Mouse (Mus musculus) embryonic stem cell, embryonic (primary cell): Measurements from ENCODE around the gene Cracr2a.
"Not testable (repeated sequence)": the region's sequence is repeated elsewhere in the genome, so short reads cannot be mapped to it uniquely, and the experiment has no call there.

ENCODE experiments used
- CTCF ChIA-PET, 4 experiments: fragments of 300-600 bp in 2 of 4; fragments of 350-600 bp in 2 of 4; sonication (Branson Sonifier 250); formaldehyde crosslinking; loops; one replicate each; lab custom pipeline; 2022; ENCODE audit warnings: inconsistent platforms in 2 of 4; lab: Charles Lee
- POLR2A ChIA-PET, 4 experiments: fragments of 300-600 bp in 2 of 4; fragments of 350-600 bp in 2 of 4; sonication (Branson Sonifier 250); formaldehyde crosslinking; loops; one replicate each; lab custom pipeline; 2022; ENCODE audit warnings: antibody characterized with exemption in 4 of 4, inconsistent platforms in 1 of 4; lab: Charles Lee

Cracr2a gene

GRCm38 (mm10) chr6:127561231-127562020 lies at the start of gene Cracr2a:
Cracr2a (plus strand) TSS chr6:127561338.
- CTCF ChIA-PET: interaction anchor here (0.5 to 3.4 kb wide), 56 partner anchors 9 to 703 kb away, joined by 3 to 20 read pairs (median 4); no protein-coding TSS in a partner anchor
- POLR2A ChIA-PET: interaction anchor here in 3 of 4 experiments (0.6 to 1.3 kb wide), 8 partner anchors 10 to 532 kb away, joined by 3 to 9 read pairs (median 4); no protein-coding TSS in a partner anchor

- POLR2A ChIA-PET, CTCF ChIA-PET: not testable (repeated sequence)
Observed at GRCm38 (mm10) chr6:127513776-127514175, 47.4 kb upstream of the Cracr2a start.

DNA sequence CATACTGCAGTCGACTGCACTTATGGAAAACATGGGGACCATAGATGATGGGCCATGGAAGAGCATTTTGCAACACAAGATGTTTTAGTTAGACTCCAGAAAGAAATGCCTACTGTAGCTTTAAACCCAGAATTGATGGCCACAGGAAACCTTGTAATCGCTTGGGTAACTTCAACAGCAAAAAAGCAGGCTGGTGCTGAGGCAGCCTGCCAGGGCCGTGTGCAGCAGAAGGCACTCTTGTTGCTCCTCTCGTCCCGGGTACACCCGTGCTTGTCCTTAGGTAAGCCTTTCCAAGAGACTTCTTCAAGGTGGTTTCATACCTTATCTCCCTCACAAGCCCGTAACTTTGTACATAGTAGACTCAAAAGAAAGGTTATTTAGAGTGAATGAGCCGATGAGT lies 40.0 kb upstream of the Cracr2a start:
- POLR2A ChIA-PET: no interaction called here

DNA sequence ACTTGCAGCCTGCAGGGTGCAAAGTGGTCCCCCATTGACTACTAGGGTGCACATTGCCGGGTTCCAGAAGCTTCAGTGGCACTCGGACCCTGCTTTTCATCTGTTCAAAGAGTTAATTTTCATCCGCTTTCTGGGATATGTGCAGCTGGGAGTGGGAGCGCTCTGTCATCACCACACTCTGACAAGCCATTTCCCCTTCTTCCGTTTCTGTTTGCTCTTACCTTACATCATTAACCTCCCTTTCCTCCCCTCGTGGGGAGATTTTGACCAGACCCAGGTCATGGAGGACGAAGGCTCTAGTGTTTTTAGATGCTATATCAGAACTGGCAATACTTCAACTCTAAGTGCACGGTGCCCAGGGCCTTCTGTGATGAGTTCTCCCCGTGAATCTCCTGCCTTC lies 38.8 kb upstream of the Cracr2a start:
- ChIA-PET CTCF (interaction anchor here in 2 of 4 experiments (0.6 to 0.9 kb wide), 3 partner anchors 19 to 411 kb away, joined by 3 to 5 read pairs (median 3); no protein-coding TSS in a partner anchor), POLR2A (interaction anchor here in 2 of 4 experiments (0.7 to 0.8 kb wide), 2 partner anchors 18 to 105 kb away, joined by 3 read pairs; no protein-coding TSS in a partner anchor)

More for the DNA sequence above, 40.0 kb upstream of the Cracr2a start:
- CTCF ChIA-PET: interaction anchor here in 1 of 4 experiments (0.9 kb wide), 1 partner anchor 21 kb away, joined by 3 read pairs; no protein-coding TSS in a partner anchor

DNA sequence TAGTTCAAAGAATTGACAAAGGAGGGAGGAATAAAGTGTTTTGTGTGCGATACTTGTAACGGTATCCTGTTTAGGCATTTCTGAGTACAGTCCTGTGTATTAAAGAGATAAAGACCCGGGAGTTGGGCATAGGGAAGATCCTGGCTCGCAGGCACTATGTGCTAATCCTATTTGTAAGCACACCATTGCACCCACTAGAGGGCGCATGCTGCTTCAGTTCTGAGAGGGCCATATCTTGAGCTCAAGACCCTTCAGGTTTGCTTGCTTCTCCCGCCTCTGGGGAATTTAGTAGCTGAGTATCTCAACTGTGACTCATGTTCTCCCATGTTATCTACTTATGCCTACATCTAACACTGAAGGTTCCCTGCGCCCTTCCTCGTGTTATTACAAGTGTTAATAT lies 36.7 kb upstream of the Cracr2a start:
- POLR2A ChIA-PET: interaction anchor here in 1 of 4 experiments (0.7 kb wide), 1 partner anchor 21 kb away, joined by 3 read pairs; no protein-coding TSS in a partner anchor
- CTCF ChIA-PET: interaction anchor here (0.5 to 2.0 kb wide), 44 partner anchors 11 to 619 kb away, joined by 3 to 17 read pairs (median 4); partner anchors contain the start of gene Cracr2a (in 2 of the 4)

DNA sequence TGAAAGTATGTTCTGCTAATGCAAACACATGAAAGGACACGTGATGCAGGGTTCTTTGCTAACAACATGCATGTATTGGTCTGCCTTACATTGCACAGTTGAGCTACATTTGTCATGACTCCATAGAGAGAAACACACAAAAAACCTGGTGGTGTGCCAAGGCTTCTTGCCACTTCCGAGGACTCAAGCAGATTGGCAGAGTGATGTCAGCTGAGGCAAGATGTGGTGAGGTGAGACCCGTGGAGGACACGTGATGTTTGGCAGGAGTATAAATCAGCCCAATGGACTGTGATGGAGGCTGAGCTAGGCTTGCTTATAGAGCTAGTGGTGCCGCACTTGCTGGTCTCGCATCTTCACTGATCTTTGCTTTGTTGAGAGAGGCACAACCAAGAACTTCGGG lies 32.5 kb upstream of the Cracr2a start:
- ChIA-PET POLR2A (no interaction called here), CTCF (interaction anchor here in 2 of 4 experiments (1.3 to 2.1 kb wide), 2 partner anchors 13 kb away, joined by 4 to 5 read pairs; no protein-coding TSS in a partner anchor)

DNA sequence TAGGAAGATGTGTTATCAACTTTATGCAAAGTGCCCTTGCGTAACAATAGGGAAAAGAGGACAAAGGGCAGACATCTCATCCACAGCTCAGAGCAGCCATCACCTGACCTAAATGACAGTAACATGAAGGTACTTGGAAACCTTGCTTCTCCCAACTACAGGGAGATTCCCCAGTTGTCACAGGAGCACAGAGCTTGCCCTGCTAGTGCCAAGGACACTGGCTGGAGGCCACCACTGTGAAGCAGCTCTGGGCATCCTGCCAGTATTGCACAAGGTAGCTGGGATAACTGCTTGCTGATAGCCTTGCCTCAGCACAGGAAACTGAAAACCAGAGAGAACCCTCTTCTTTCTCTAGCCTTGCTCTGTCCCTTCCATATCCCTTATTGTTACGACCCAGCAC lies 31.7 kb upstream of the Cracr2a start:
- ChIA-PET CTCF (interaction anchor here in 3 of 4 experiments (0.6 to 2.1 kb wide), 3 partner anchors 12 to 469 kb away, joined by 4 to 13 read pairs (median 5); no protein-coding TSS in a partner anchor), POLR2A (interaction anchor here in 3 of 4 experiments (0.6 to 1.4 kb wide), 5 partner anchors 10 to 614 kb away, joined by 3 to 5 read pairs (median 3); partner anchors contain the start of gene Cracr2a (in 1 of the 3))

DNA sequence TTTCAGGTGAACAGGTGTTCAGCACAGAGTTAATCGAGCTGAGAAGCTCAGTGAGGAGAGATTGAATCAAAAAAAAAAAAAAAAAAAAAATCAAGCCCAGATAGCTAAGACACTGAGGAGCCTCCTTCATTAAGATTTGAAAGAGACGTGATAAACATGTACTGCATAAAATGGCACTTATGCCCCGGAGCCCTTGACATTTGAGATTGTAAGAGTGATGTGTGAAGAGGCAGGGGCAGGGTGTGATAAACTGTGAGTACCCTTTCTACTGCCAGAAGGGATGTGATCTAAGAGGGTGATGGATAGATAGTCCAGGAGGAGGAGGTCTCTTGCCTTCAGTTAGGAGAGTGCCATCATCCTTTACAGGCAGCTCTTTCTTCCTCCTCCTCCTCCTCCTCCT lies 30.9 kb upstream of the Cracr2a start:
- ChIA-PET POLR2A (interaction anchor here in 2 of 4 experiments (0.8 to 1.4 kb wide), 2 partner anchors 9 to 675 kb away, joined by 3 to 10 read pairs; no protein-coding TSS in a partner anchor), CTCF (interaction anchor here in 3 of 4 experiments (0.6 to 2.1 kb wide), 5 partner anchors 11 to 469 kb away, joined by 3 to 13 read pairs (median 6); no protein-coding TSS in a partner anchor)

DNA sequence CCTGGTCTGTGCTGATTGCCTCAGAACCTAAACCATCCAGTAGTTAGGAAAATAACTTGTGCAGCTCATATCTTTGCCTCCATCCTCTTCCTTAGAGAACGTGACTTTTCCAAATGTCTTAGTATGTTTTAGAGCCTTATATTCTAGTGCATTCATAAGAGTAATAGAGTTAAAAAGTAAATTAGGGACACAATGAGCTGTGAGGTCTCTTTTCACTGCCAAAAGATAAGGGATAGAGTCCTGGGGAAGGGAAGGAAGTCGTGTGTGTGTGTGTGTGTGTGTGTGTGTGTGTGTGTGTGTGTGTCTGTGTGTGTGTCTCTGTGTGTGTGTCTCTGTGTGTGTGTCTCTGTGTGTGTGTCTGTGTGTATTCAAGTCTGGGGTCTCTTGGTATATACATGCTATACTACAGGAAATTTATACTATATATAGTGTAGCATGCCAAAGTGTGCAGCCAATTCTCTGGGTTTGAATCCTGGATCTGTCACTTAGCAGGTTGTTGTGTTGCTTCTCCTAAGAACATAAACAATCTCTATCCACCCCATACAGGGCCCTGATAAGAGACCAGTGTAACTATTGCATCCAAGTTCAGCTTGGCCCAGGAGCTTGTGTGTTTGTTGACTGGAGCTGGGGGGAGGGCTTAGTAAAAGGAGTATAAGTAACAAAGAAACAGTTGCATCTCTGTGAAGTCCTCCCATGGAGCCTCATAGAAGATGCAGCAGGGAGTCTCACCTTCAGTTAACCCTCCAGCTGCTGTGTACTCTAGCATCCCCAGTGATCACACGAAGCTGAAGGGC lies 29.5 kb upstream of the Cracr2a start:
- CTCF ChIA-PET: interaction anchor here in 2 of 4 experiments (1.5 kb wide), 3 partner anchors 10 kb away, joined by 5 to 6 read pairs (median 5); no protein-coding TSS in a partner anchor
- POLR2A ChIA-PET: no interaction called here

DNA sequence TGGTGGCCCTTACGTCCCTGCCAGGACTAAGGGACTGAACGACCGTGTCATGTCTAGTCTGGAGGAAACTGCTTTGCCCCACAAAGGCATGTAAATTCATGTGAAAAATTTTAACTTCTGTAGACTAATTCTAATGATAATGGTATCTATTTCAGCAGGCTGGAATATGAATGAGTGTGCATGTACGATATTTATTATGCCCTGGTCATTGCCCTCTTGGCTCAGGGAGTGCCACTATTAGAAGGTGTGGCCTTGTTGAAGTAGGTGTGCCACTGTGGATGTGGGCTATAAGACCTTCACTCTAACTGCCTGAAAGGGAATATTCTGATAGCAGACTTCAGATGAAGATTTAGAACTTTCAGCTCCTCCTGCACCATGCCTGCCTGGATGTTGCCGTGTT lies 28.8 kb upstream of the Cracr2a start:
- ChIA-PET POLR2A (no interaction called here), CTCF (interaction anchor here in 2 of 4 experiments (1.5 kb wide), 2 partner anchors 9 kb away, joined by 5 read pairs; no protein-coding TSS in a partner anchor)

DNA sequence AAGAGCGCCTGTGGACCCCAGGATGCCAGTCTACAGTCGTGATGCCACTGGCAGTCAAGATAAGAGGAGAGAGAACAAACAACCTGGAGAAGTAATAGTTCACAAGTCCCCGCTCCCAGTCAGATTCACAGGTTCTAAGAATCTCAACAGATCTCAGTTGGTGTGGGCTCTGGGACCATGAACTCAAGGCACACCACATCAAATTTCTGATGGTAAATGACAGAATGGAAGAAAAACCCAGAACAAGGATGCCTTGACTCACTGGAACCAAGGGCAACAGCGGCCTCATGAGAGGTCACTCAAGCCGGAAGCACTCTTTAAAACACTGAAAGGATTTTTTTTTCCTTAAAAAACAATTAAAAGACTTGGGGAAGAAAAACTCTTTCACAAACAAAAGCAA lies 27.4 kb upstream of the Cracr2a start:
- CTCF ChIA-PET: no interaction called here
- POLR2A ChIA-PET: no interaction called here

DNA sequence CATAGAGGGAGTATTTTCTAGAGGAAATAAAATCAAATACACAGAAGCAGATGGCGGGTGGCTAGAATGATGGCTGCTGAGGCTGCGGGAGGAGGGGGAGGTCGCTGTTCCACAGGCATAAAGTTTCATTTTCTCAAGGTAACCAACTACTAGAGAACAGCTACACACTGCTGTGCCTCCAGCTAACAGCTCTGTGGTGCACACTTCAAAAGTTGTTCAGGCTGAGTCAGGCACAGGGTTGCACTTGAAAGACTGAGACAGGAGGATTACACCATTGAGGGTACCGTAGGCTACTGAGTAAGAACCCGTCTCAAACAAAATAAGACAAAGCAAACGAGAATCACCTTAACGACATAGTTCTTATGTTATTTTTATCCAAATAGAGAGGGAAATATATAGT lies 24.1 kb upstream of the Cracr2a start:
- CTCF ChIA-PET: interaction anchor here in 1 of 4 experiments (0.7 kb wide), 1 partner anchor 39 kb away, joined by 5 read pairs; no protein-coding TSS in a partner anchor
- POLR2A ChIA-PET: no interaction called here

- POLR2A ChIA-PET: no interaction called here
- CTCF ChIA-PET: interaction anchor here in 2 of 4 experiments (0.6 to 0.7 kb wide), 2 partner anchors 12 to 401 kb away, joined by 3 to 4 read pairs; no protein-coding TSS in a partner anchor
Observed at GRCm38 (mm10) chr6:127538118-127538517, 23.0 kb upstream of the Cracr2a start.

GRCm38 (mm10) chr6:127539226-127539625 lies 21.9 kb upstream of the Cracr2a start:
- ChIA-PET CTCF (interaction anchor here in 3 of 4 experiments (0.5 to 1.7 kb wide), 10 partner anchors 14 to 1035 kb away, joined by 3 to 7 read pairs (median 4); no protein-coding TSS in a partner anchor), POLR2A (interaction anchor here in 2 of 4 experiments (0.7 to 1.1 kb wide), 3 partner anchors 9 to 882 kb away, joined by 3 to 6 read pairs (median 3); no protein-coding TSS in a partner anchor)

DNA sequence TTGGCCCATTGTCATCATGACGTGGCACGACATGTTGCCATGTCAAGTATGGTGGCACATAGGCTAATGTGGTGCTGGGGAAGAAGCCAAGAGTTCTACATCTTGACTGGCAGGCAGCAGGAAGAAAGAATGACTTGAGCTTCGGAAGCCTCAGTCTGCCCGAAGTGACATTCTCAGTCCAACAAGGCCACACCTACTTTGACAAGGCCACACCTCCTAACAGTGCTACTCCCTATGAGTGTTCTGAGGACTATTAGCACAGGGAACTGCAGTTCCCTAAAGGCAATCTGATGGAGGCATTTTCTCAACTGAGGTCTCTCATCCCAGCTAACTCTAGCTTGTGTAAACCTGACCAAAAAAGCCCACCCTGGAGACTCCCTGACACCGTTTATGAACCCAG lies 21.5 kb upstream of the Cracr2a start:
- ChIA-PET POLR2A (interaction anchor here in 2 of 4 experiments (0.7 to 1.1 kb wide), 4 partner anchors 10 to 881 kb away, joined by 3 to 6 read pairs (median 3); no protein-coding TSS in a partner anchor), CTCF (interaction anchor here in 3 of 4 experiments (0.5 to 1.7 kb wide), 10 partner anchors 14 to 1035 kb away, joined by 3 to 7 read pairs (median 3); no protein-coding TSS in a partner anchor)

- ChIA-PET CTCF (interaction anchor here in 2 of 4 experiments (0.6 to 1.7 kb wide), 5 partner anchors 13 to 388 kb away, joined by 3 to 7 read pairs (median 3); no protein-coding TSS in a partner anchor), POLR2A (no interaction called here)
Observed at GRCm38 (mm10) chr6:127540517-127540916, 20.6 kb upstream of the Cracr2a start.

GRCm38 (mm10) chr6:127541617-127542374 lies 19.3 kb upstream of the Cracr2a start:
- POLR2A ChIA-PET: interaction anchor here in 1 of 4 experiments (0.8 to 1.0 kb wide), 2 partner anchors 12 to 352 kb away, joined by 3 to 4 read pairs; no protein-coding TSS in a partner anchor
- CTCF ChIA-PET: interaction anchor here (0.5 to 2.2 kb wide), 74 partner anchors 10 to 417 kb away, joined by 3 to 28 read pairs (median 4); partner anchors contain the start of genes Cracr2a (in 4 of the 4) and Tspan11 (in 1 of the 4)
